Mouse (Mus musculus) neural tube, embryonic 11.5 days (tissue): ENCODE data around the gene Supt3. TPM values are rescaled to one million over a fixed set of nuclear protein-coding genes. Genes with fewer than 3 reads are reported as not detected.

ENCODE experiments used
- ATAC-seq: fragments of 200-750 bp; cut with Nextera tagmentation; 2 replicates; pipeline ENCODE4 v1.8.0; 2017; ENCODE audit warnings: moderate number of reproducible peaks, mild to moderate bottlenecking, moderate TSS enrichment, moderate library complexity; ENCODE audit not compliant: insufficient read depth, low FRiP score, low TSS enrichment
- DNase-seq: peaks from one replicate; pipeline ENCODE4 v3.0.0-alpha.2; 2015; ENCODE audit warnings: low spot score
- H3K27ac ChIP-seq: fragments of 300-500 bp; sonication (generic); 2 replicates; pipeline ENCODE4 v1.5.1; 2014; ENCODE audit warnings: low read depth, mild to moderate bottlenecking, low read length
- H3K27me3 ChIP-seq: fragments of 300-500 bp; sonication (generic); 2 replicates; pipeline ENCODE4 v1.6.1; 2014; ENCODE audit warnings: mild to moderate bottlenecking, low read length, mixed read lengths; ENCODE audit not compliant: control insufficient read depth, insufficient read depth
- H3K36me3 ChIP-seq: fragments of 300-500 bp; sonication (generic); 2 replicates; pipeline ENCODE4 v1.6.1; 2014; ENCODE audit warnings: mild to moderate bottlenecking, low read length, moderate library complexity, mixed read lengths; ENCODE audit not compliant: control insufficient read depth, insufficient read depth
- H3K4me1 ChIP-seq: fragments of 300-500 bp; sonication (generic); 2 replicates; pipeline ENCODE4 v1.6.1; 2014; ENCODE audit warnings: low read length, mixed read lengths; ENCODE audit not compliant: control insufficient read depth, insufficient read depth
- H3K4me2 ChIP-seq: fragments of 300-500 bp; sonication (generic); 2 replicates; pipeline ENCODE4 v1.6.1; 2014; ENCODE audit warnings: low read depth, mild to moderate bottlenecking, moderate library complexity
- H3K4me3 ChIP-seq: fragments of 300-500 bp; sonication (generic); 2 replicates; pipeline ENCODE4 v1.5.1; 2014; ENCODE audit warnings: low read depth, low read length
- H3K9ac ChIP-seq: fragments of 300-500 bp; sonication (generic); 2 replicates; pipeline ENCODE4 v1.6.1; 2014; ENCODE audit warnings: mild to moderate bottlenecking, low read length
- H3K9me3 ChIP-seq: fragments of 300-500 bp; sonication (generic); 2 replicates; pipeline ENCODE4 v1.6.1; 2016; ENCODE audit warnings: low read length; ENCODE audit not compliant: control insufficient read depth
- WGBS: fragments of 180-500 bp; shearing (Covaris S2); extraction: QIAGEN DNeasy Blood & Tissue Kit; methylation state at CpG from one replicate; pipeline ENCODE4 v1.1.7; 2014; 5-methylcytosine and 5-hydroxymethylcytosine counted together
- polyA plus RNA-seq: library from polyadenylated mRNA; unstranded; fragments of >200 nt; fragmentation: Nextera tagmentation; extraction: Ambion mirVana; gene quantifications from 2 replicates; pipeline ENCODE4 v1.2.1, GENCODE M21; 2014

Gene Supt3
- polyA plus RNA-seq, 1 experiment from 2014 or later, result 23.4 TPM

- Histone ChIP-seq H3K9ac (no peak overlapping the region), H3K27me3 (no peaks in the 10 kb centered on the region), H3K36me3 (no peaks in the 10 kb centered on the region), H3K4me2 (no peak overlapping the region), H3K4me1 (no peaks in the 10 kb centered on the region), H3K9me3 (no peaks in the 10 kb centered on the region), H3K27ac (no peak overlapping the region), H3K4me3 (no peak overlapping the region)
- ATAC-seq (no peak), DNase-seq (no peak)
- 78% methylated on average over 1 of the region's 1 CpGs for WGBS
These were observed 190.2 kb downstream of the Supt3 start for GRCm38 (mm10) chr17:44967186-44967585.

GRCm38 (mm10) chr17:44970255-44970654 lies 193.3 kb downstream of the Supt3 start:
- Histone ChIP-seq H3K27me3 (no peaks in the 10 kb centered on the region), H3K9ac (no peak overlapping the region), H3K36me3 (no peaks in the 10 kb centered on the region), H3K9me3 (no peaks in the 10 kb centered on the region), H3K27ac (no peak overlapping the region), H3K4me1 (no peaks in the 10 kb centered on the region), H3K4me3 (no peak overlapping the region), H3K4me2 (no peak overlapping the region)
- DNase-seq, result no peak
- ATAC-seq, result no peak
- WGBS, result 92% methylated on average over 3 of the region's 3 CpGs

- H3K4me3 ChIP-seq, result no peak overlapping the region
- no peaks in the 10 kb centered on the region for H3K9me3 ChIP-seq
- no peak overlapping the region for H3K9ac ChIP-seq
- no peaks in the 10 kb centered on the region for H3K36me3 ChIP-seq
- H3K4me1 ChIP-seq, result no peaks in the 10 kb centered on the region
- H3K4me2 ChIP-seq, result no peak overlapping the region
- ATAC-seq (no peak), DNase-seq (no peak)
- no peaks in the 10 kb centered on the region for H3K27me3 ChIP-seq
- no peak overlapping the region for H3K27ac ChIP-seq
- WGBS, result 45% methylated on average over 4 of the region's 4 CpGs
These were observed 196.5 kb downstream of the Supt3 start for GRCm38 (mm10) chr17:44973489-44973888.

GRCm38 (mm10) chr17:44977690-44978089 lies 200.7 kb downstream of the Supt3 start:
- Histone ChIP-seq H3K27me3 (no peaks in the 10 kb centered on the region), H3K27ac (no peak overlapping the region), H3K9me3 (no peaks in the 10 kb centered on the region), H3K9ac (no peak overlapping the region), H3K4me1 (no peaks in the 10 kb centered on the region), H3K4me3 (no peak overlapping the region), H3K4me2 (no peak overlapping the region), H3K36me3 (no peaks in the 10 kb centered on the region)
- 93% methylated on average over 2 of the region's 2 CpGs for WGBS
- DNase-seq (no peak), ATAC-seq (no peak)

- WGBS, result 86% methylated on average over 2 of the region's 2 CpGs
- ATAC-seq, result no peak
- H3K4me2 ChIP-seq, result no peak overlapping the region
These were observed 211.0 kb downstream of the Supt3 start for GRCm38 (mm10) chr17:44987964-44988363.

GRCm38 (mm10) chr17:45003311-45003710 lies 226.4 kb downstream of the Supt3 start:
- Histone ChIP-seq H3K36me3 (no peaks in the 10 kb centered on the region), H3K4me3 (no peak overlapping the region), H3K27ac (no peak overlapping the region), H3K27me3 (no peaks in the 10 kb centered on the region), H3K9me3 (no peaks in the 10 kb centered on the region), H3K4me1 (no peaks in the 10 kb centered on the region), H3K9ac (no peak overlapping the region), H3K4me2 (no peak overlapping the region)
- ATAC-seq, result no peak
- no peak for DNase-seq
- WGBS, result 92% methylated on average over 4 of the region's 4 CpGs

More at GRCm38 (mm10) chr17:44987964-44988363, 211.0 kb downstream of the Supt3 start:
- no peak overlapping the region for H3K4me3 ChIP-seq
- H3K36me3 ChIP-seq, result no peaks in the 10 kb centered on the region
- DNase-seq, result no peak
- H3K9ac ChIP-seq, result no peak overlapping the region
- no peaks in the 10 kb centered on the region for H3K4me1 ChIP-seq
- no peaks in the 10 kb centered on the region for H3K27me3 ChIP-seq
- H3K9me3 ChIP-seq, result no peaks in the 10 kb centered on the region
- H3K27ac ChIP-seq, result no peak overlapping the region

- 92% methylated on average over 13 of the region's 13 CpGs for WGBS
- no peak for DNase-seq
- Histone ChIP-seq H3K9ac (no peak overlapping the region), H3K9me3 (no peaks in the 10 kb centered on the region), H3K36me3 (no peaks in the 10 kb centered on the region), H3K27me3 (no peaks in the 10 kb centered on the region), H3K4me3 (no peak overlapping the region), H3K4me1 (no peaks in the 10 kb centered on the region), H3K4me2 (no peak overlapping the region), H3K27ac (no peak overlapping the region)
- ATAC-seq, result no peak
These were observed 227.7 kb downstream of the Supt3 start for GRCm38 (mm10) chr17:45004477-45005170.

GRCm38 (mm10) chr17:45007461-45007860 lies 230.5 kb downstream of the Supt3 start:
- H3K9me3 ChIP-seq, result no peaks in the 10 kb centered on the region
- WGBS, result 71% methylated on average over 1 of the region's 1 CpGs
- H3K4me3 ChIP-seq, result no peak overlapping the region
- H3K9ac ChIP-seq, result no peak overlapping the region
- no peak overlapping the region for H3K27ac ChIP-seq
- H3K4me2 ChIP-seq, result no peak overlapping the region
- no peaks in the 10 kb centered on the region for H3K27me3 ChIP-seq
- no peak for DNase-seq
- H3K4me1 ChIP-seq, result no peaks in the 10 kb centered on the region
- H3K36me3 ChIP-seq, result no peaks in the 10 kb centered on the region
- ATAC-seq, result no peak

GRCm38 (mm10) chr17:45008663-45009062 lies 231.7 kb downstream of the Supt3 start:
- no peak for ATAC-seq
- no peak overlapping the region for H3K9ac ChIP-seq
- H3K4me3 ChIP-seq, result no peak overlapping the region
- no peak for DNase-seq
- no peak overlapping the region for H3K27ac ChIP-seq
- 77% methylated on average over 4 of the region's 4 CpGs for WGBS
- no peaks in the 10 kb centered on the region for H3K4me1 ChIP-seq
- H3K36me3 ChIP-seq, result no peaks in the 10 kb centered on the region
- no peaks in the 10 kb centered on the region for H3K27me3 ChIP-seq
- no peak overlapping the region for H3K4me2 ChIP-seq
- H3K9me3 ChIP-seq, result no peaks in the 10 kb centered on the region
